Mouse (Mus musculus) lung, embryonic 16.5 days (tissue): ENCODE measurements around the gene Arcn1. TPM values are rescaled to one million over a fixed set of nuclear protein-coding genes. Genes with fewer than 3 reads are reported as not detected.

ENCODE experiments used
- ATAC-seq: fragments of 200-750 bp; cut with Nextera tagmentation; 2 replicates; pipeline ENCODE4 v1.8.0; 2017; ENCODE audit warnings: low read depth, mild to moderate bottlenecking, moderate library complexity
- H3K27ac ChIP-seq: fragments of 300-500 bp; sonication (generic); 2 replicates; pipeline ENCODE4 v1.5.1; 2014; ENCODE audit warnings: mild to moderate bottlenecking, control low read depth, low read length
- H3K27me3 ChIP-seq: fragments of 300-500 bp; sonication (generic); 2 replicates; pipeline ENCODE4 v1.6.1; 2014; ENCODE audit warnings: low read depth, low read length, mixed read lengths; ENCODE audit not compliant: control insufficient read depth, insufficient read depth
- H3K36me3 ChIP-seq: fragments of 300-500 bp; sonication (generic); 2 replicates; pipeline ENCODE4 v1.6.1; 2014; ENCODE audit warnings: low read length; ENCODE audit not compliant: control insufficient read depth, insufficient read depth
- H3K4me1 ChIP-seq: fragments of 300-500 bp; sonication (generic); replicated peaks from 2 replicates; pipeline ENCODE4 v1.6.1; 2014; ENCODE audit warnings: low read length, mixed read lengths; ENCODE audit not compliant: control insufficient read depth, insufficient read depth
- H3K4me2 ChIP-seq: fragments of 300-500 bp; sonication (generic); 2 replicates; pipeline ENCODE4 v1.6.1; 2014; ENCODE audit warnings: low read depth, low read length, control low read depth
- H3K4me3 ChIP-seq: fragments of 300-500 bp; sonication (generic); 2 replicates; pipeline ENCODE4 v1.5.1; 2014; ENCODE audit warnings: mild to moderate bottlenecking, low read length, control low read depth
- H3K9ac ChIP-seq: fragments of 300-500 bp; sonication (generic); 2 replicates; pipeline ENCODE4 v1.6.1; 2014; ENCODE audit warnings: low read length, control low read depth
- H3K9me3 ChIP-seq: fragments of 300-500 bp; sonication (generic); 2 replicates; pipeline ENCODE4 v1.6.1; 2016; ENCODE audit warnings: low read length; ENCODE audit not compliant: control insufficient read depth
- WGBS: fragments of 180-500 bp; shearing (Covaris S2); extraction: QIAGEN DNeasy Blood & Tissue Kit; methylation state at CpG from one replicate; pipeline ENCODE4 v1.1.7; 2014; 5-methylcytosine and 5-hydroxymethylcytosine counted together
- polyA plus RNA-seq: library from polyadenylated mRNA; unstranded; fragments of >200 nt; fragmentation: Nextera tagmentation; extraction: Ambion mirVana; gene quantifications from 2 replicates; pipeline ENCODE4 v1.2.1, GENCODE M21; 2015

Arcn1 gene
- polyA plus RNA-seq, 1 experiment from 2014 or later, result 201 TPM

DNA sequence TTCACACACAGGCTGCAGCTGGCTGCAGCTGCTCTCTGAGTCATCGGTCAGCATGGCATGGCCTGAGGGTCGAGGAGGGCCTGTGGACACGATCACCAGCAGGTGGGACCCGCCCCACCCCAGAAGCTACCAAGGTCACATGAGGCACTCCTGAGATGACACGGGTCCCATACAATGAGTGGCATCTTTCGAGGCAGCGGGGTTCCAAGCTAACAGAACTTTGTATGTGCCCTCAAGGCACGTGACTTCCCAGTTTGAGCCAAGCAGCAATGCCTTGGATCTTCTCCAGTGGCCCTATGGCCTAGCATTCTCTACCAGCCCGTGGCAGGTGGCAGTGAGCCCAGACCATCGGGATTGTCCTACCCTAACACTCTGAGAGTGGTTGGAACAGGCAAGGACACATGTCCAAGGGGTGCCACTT lies 49.8 kb downstream of the Arcn1 start:
- H3K4me1 ChIP-seq, result peaks cover 21% of the 10 kb centered on the region
- H3K4me3 ChIP-seq, result no peak overlapping the region
- peaks cover 11% of the 10 kb centered on the region for H3K36me3 ChIP-seq
- H3K9ac ChIP-seq, result no peak overlapping the region
- H3K9me3 ChIP-seq, result no peaks in the 10 kb centered on the region
- ATAC-seq, result no peak
- H3K27me3 ChIP-seq, result no peaks in the 10 kb centered on the region
- no peak overlapping the region for H3K4me2 ChIP-seq
- no peak overlapping the region for H3K27ac ChIP-seq
- WGBS, result 76% methylated on average over 10 of the region's 10 CpGs

GRCm38 (mm10) chr9:44716997-44717821 lies 50.4 kb downstream of the Arcn1 start:
- no peak overlapping the region for H3K27ac ChIP-seq
- no peaks in the 10 kb centered on the region for H3K27me3 ChIP-seq
- H3K36me3 ChIP-seq, result peaks cover 11% of the 10 kb centered on the region
- WGBS, result 79% methylated on average over 6 of the region's 6 CpGs
- H3K4me2 ChIP-seq, result no peak overlapping the region
- no peaks in the 10 kb centered on the region for H3K9me3 ChIP-seq
- peaks cover 21% of the 10 kb centered on the region for H3K4me1 ChIP-seq
- no peak overlapping the region for H3K4me3 ChIP-seq
- no peak overlapping the region for H3K9ac ChIP-seq
- no peak for ATAC-seq

DNA sequence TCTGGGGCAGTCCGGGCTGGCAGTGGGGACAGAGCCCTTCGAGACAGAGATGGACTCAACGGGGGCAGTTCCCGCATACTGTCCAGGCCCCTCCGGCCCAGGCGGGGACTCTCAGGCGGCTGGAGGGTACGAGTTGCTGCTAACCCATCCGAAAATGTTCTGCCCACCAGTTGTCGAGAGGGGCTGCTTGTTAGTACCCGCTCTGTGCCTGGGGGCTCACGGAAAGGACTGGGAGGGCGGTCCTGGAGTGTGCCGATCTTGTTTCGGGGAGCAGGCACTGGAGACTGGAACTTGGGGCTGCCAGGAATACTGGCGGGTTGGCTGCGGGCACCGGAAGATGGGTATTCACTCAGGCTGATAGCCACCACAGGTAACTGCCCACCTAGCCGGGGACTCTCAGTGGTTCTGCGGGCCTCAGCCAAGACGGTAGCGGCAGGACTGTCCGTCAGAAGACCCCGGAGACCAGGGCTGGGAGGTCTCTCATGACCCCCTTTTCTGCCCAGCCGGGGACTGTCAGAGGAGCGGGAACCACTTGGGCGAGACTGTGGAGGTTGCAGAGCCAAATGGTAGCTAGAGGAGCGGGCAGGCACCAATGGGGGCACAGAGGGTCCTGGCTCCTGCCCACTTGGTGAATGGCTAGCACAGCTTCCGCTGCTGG lies 51.8 kb downstream of the Arcn1 start:
- H3K9me3 ChIP-seq, result no peaks in the 10 kb centered on the region
- H3K4me3 ChIP-seq, result no peak overlapping the region
- H3K27ac ChIP-seq, result no peak overlapping the region
- H3K27me3 ChIP-seq, result no peaks in the 10 kb centered on the region
- peaks cover 16% of the 10 kb centered on the region for H3K36me3 ChIP-seq
- 94% methylated on average over 29 of the region's 29 CpGs for WGBS
- ATAC-seq, result no peak
- H3K4me2 ChIP-seq, result no peak overlapping the region
- H3K9ac ChIP-seq, result no peak overlapping the region
- peaks cover 13% of the 10 kb centered on the region for H3K4me1 ChIP-seq

DNA sequence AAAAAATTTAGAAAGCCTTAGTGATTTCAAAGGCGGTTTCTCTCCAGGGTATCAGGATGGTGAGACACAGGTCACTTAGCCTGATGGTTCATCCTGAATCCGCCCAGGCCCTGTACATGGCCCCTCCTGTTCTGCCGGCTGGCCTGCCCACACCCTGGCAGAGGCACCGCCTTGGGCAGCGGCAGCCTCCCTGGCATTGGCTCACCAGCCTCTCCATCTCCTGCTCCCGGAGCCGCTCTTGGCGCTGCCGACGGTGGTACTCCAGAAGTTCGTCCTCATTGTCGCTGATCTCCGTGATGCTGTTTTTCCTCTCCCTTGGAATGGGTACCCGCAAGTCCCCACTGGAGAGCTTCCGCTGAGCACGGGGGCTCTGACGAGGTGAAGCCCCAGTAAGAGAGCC lies 52.5 kb downstream of the Arcn1 start:
- no peaks in the 10 kb centered on the region for H3K9me3 ChIP-seq
- 86% methylated on average over 17 of the region's 17 CpGs for WGBS

GRCm38 (mm10) chr9:44713574-44713973 lies 54.1 kb downstream of the Arcn1 start:
- Histone ChIP-seq H3K36me3 (peaks cover 18% of the 10 kb centered on the region), H3K27ac (no peak overlapping the region), H3K4me3 (no peak overlapping the region), H3K9me3 (no peaks in the 10 kb centered on the region), H3K27me3 (no peaks in the 10 kb centered on the region), H3K4me2 (no peak overlapping the region), H3K9ac (no peak overlapping the region), H3K4me1 (peaks cover 11% of the 10 kb centered on the region)
- 63% methylated on average over 2 of the region's 2 CpGs for WGBS
- no peak for ATAC-seq

More for the DNA sequence above, 52.5 kb downstream of the Arcn1 start:
- H3K4me3 ChIP-seq, result no peak overlapping the region
- H3K27ac ChIP-seq, result no peak overlapping the region
- H3K36me3 ChIP-seq, result peaks cover 18% of the 10 kb centered on the region
- no peaks in the 10 kb centered on the region for H3K27me3 ChIP-seq
- no peak overlapping the region for H3K4me2 ChIP-seq
- no peak overlapping the region for H3K9ac ChIP-seq
- no peak for ATAC-seq
- H3K4me1 ChIP-seq, result peaks cover 6% of the 10 kb centered on the region

GRCm38 (mm10) chr9:44713080-44713479 lies 54.6 kb downstream of the Arcn1 start:
- Histone ChIP-seq H3K4me2 (no peak overlapping the region), H3K27me3 (no peaks in the 10 kb centered on the region), H3K9ac (no peak overlapping the region), H3K4me1 (peaks cover 14% of the 10 kb centered on the region), H3K9me3 (no peaks in the 10 kb centered on the region), H3K27ac (no peak overlapping the region), H3K36me3 (peaks cover 18% of the 10 kb centered on the region), H3K4me3 (no peak overlapping the region)
- 60% methylated on average over 6 of the region's 6 CpGs for WGBS
- ATAC-seq, result no peak

DNA sequence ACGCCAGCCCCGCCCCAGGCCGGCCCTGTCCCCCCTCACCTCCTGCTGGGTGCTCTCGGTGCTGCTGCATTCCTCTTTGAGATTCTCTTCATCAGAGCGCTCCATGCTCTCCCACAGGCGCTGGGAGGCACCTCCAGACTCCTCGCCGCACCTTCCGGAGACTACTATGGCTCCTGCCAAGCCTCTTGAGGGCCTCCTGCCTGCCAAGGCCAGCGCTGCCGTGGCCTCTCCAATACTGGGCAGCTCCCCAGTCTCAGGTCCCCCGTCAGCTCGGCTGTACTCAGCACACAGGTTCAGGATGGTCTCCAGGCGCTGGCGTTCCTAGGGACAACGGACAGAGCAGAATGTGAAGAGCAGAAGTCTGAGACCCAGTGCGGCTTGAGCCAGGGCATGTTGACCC lies 56.0 kb downstream of the Arcn1 start:
- no peaks in the 10 kb centered on the region for H3K9me3 ChIP-seq
- H3K4me2 ChIP-seq, result no peak overlapping the region
- H3K4me1 ChIP-seq, result peaks cover 19% of the 10 kb centered on the region
- no peak overlapping the region for H3K27ac ChIP-seq
- no peak for ATAC-seq
- H3K36me3 ChIP-seq, result peaks cover 18% of the 10 kb centered on the region
- no peak overlapping the region for H3K9ac ChIP-seq
- WGBS, result 72% methylated on average over 17 of the region's 17 CpGs
- no peaks in the 10 kb centered on the region for H3K27me3 ChIP-seq
- H3K4me3 ChIP-seq, result no peak overlapping the region

DNA sequence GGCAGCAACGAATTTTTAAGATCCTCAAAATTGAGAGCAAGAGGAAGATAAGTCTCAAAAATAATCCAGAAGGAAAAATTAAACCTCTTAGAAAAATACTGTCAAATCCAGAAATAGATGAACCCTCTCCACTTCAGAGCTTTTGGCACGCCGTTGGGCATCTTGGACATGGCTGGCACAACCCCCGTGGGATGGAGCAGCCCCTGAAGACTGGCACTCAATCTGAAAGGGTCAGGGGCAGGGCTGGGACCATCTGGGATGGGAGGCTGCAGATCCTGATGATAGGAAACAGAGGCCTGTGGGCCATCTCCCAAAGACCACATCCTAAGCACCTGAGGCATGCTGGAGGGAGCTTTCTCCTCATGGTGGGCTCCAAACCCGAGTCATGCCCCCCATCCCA lies 57.4 kb downstream of the Arcn1 start:
- H3K27ac ChIP-seq, result no peak overlapping the region
- peaks cover 20% of the 10 kb centered on the region for H3K36me3 ChIP-seq
- WGBS, result 69% methylated on average over 5 of the region's 5 CpGs
- no peak overlapping the region for H3K4me3 ChIP-seq
- no peak overlapping the region for H3K4me2 ChIP-seq
- ATAC-seq, result no peak
- peaks cover 19% of the 10 kb centered on the region for H3K4me1 ChIP-seq
- no peak overlapping the region for H3K9ac ChIP-seq
- H3K9me3 ChIP-seq, result no peaks in the 10 kb centered on the region
- no peaks in the 10 kb centered on the region for H3K27me3 ChIP-seq

GRCm38 (mm10) chr9:44709600-44709999 lies 58.0 kb downstream of the Arcn1 start:
- WGBS, result 56% methylated on average over 2 of the region's 2 CpGs
- no peak overlapping the region for H3K4me3 ChIP-seq
- no peaks in the 10 kb centered on the region for H3K27me3 ChIP-seq
- H3K27ac ChIP-seq, result no peak overlapping the region
- no peak overlapping the region for H3K4me2 ChIP-seq
- H3K4me1 ChIP-seq, result peaks cover 19% of the 10 kb centered on the region
- ATAC-seq, result no peak
- no peaks in the 10 kb centered on the region for H3K9me3 ChIP-seq
- H3K9ac ChIP-seq, result no peak overlapping the region
- H3K36me3 ChIP-seq, result peaks cover 19% of the 10 kb centered on the region
